Mouse (Mus musculus) bone marrow, adult 2 months (tissue): ENCODE data around the gene Cacna2d3.

Experiments
- CTCF ChIP-seq: fragments of 200-500 bp; IDR thresholded peaks from 2 replicates; pipeline ENCODE4 v1.5.1; 2011; ENCODE audit warnings: low read length, control low read depth; ENCODE audit not compliant: control insufficient read depth, insufficient read depth
- POLR2A ChIP-seq: fragments of 200-500 bp; IDR thresholded peaks from 2 replicates; pipeline ENCODE4 v1.6.1; 2011; ENCODE audit warnings: low read depth, mild to moderate bottlenecking, control low read depth, low read length, borderline replicate concordance; ENCODE audit not compliant: control insufficient read depth

GRCm38 (mm10) chr14:29502667-29503066 lies 219.0 kb downstream of the Cacna2d3 start:
- TF ChIP-seq CTCF (no peak), POLR2A (no peak)
